Mouse (Mus musculus): ENCODE measurements around the gene Dgki.
A peak's percentile ranks its signal among the peaks of the same experiment; 100 is the strongest.

Dgki gene

DNA sequence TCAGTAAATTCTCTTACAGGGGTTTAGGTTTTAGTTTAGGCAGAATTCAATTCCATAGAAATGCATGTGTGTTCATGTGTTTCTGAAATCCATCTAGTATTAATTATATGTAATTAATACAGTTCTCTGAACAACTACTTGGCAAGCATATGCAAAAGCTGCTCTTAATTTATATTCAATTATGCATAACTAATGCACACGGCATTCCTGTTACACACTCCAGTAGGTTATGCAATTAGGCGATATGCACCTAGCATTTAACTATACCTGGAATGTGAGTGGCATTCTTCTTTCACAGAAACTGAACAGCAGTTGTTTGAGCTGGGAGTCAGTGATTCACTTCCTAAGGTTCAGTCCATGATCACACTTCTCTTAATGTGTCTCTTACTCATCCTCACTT, 370.2 kb downstream of the Dgki start:
- DNase-seq (ENCODE audit: low read depth, low spot score) = no peak

DNA sequence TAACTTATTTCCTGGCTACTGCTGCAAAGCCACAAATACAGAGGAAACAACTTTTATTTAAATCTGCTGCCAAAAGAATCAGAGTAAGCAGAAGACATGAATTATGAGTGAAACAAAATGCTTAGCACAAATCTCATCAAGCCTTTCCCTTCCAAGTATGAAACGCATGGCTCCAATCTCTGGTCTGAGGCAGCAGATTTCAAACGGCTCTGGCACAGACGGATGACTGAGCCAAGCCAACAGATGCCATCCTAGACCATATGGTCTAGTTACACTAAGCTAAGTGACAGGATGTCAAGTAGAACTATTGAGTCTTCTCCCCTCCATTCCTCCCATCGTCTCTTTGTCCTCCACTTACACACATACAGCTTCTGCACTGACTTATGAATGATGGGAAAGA, 373.5 kb downstream of the Dgki start:
- peak; percentile 75 for DNase-seq (ENCODE audit: low read depth, low spot score)

GRCm38 (mm10) chr6:36922006-36922405, 378.0 kb downstream of the Dgki start:
- no peak for DNase-seq (ENCODE audit: low read depth, low spot score)

- no peak for DNase-seq (ENCODE audit: low read depth, low spot score)
These were observed 388.4 kb downstream of the Dgki start for GRCm38 (mm10) chr6:36911586-36911985.

GRCm38 (mm10) chr6:36907191-36907590, 392.8 kb downstream of the Dgki start:
- no peak for DNase-seq (ENCODE audit: low read depth, low spot score)

GRCm38 (mm10) chr6:36905965-36906364, 394.0 kb downstream of the Dgki start:
- DNase-seq (ENCODE audit: low read depth, low spot score) = no peak

- no peak for DNase-seq (ENCODE audit: low read depth, low spot score)
These were observed 395.1 kb downstream of the Dgki start for GRCm38 (mm10) chr6:36904911-36905310.

DNA sequence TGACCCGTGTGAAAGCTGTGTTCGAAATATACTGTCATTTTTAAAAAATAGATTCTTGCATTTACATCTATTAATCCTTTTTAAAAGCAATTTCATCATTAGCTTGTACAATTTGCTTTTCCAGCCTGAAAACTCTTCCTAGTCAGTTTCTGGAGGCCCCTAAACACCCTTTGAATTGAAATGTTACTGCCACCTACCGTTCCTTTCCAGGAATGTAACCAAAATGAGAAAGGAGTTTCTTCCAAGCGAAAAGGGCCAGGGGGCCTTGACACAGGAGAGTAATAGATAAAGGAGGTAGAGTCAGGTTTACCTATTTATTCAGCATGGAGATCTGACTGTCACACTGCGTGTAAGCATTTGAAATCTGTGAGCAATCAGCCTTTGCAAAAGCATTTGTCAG, 396.2 kb downstream of the Dgki start:
- DNase-seq (ENCODE audit: low read depth, low spot score) = peak; percentile 57

DNA sequence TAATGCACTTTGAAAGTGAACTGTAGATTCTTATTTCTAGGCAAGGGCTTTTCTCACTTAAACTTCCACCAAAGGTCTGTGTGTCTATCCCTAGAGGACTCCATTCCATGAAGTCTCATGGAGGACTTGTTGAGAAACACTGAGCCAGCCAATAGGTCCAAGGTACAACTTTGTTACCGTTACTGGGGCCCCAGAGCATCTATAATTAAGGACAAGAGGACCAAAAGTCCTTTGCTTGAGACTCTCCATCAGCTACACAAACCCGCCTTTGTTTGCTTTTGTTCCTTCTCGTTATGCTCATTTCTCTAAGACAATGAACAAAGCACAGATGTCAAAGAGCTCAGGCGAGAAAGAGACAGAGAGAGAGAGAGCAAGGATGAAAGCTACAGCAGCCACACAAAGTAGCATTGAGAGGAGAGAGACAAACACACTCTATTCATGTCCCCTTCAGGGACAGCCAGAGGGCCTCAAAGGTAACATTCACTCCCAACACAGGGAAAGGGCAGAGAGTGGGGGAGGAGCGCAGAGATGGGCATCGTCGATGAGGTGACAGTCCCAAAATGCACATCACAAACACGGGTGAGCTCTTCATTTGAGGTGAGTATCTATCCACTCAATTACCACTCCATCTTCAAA, 396.7 kb downstream of the Dgki start:
- DNase-seq (ENCODE audit: low read depth, low spot score) = no peak

DNA sequence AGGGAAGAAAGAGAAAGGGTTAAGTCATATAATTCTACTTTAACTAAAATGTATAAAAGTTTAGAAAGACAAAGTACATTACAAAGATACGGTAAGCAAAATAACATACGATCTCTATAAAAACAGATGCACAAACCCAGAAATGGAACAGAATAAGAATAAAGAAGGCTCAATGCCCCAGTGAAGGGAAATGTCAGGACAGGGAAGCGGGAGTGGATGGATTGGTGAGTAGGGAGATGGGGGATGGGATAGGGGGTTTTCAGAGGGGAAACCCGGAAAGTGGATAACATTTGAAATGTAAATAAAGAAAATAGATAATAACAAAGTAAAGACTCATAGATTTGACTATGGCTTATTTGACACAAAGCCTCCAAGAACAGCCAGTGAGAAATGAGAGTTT, 400.1 kb downstream of the Dgki start:
- no peak for DNase-seq (ENCODE audit: low read depth, low spot score)

DNA sequence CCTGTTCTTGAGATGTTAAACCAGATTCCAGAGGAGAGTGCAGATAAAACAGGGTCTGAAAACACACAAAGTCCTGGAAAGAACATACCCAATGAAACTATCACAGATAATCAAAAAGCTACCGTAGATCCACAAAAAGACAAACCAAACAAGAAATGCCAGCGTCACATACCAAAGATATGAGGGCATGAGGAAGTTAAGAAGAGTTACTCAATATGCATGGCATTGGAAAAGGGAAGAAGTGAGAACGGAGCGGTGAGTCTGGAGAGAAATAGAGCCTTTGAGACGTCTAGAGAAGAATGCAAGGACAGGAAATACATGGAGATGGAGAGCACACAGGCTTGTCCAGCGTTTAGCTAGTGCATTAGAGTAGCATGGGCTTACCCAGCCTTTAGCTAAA, 401.6 kb downstream of the Dgki start:
- no peak for DNase-seq (ENCODE audit: low read depth, low spot score)

GRCm38 (mm10) chr6:36897616-36898149, 402.3 kb downstream of the Dgki start:
- DNase-seq (ENCODE audit: low read depth, low spot score) = no peak

- no peak for DNase-seq (ENCODE audit: low read depth, low spot score)
These were observed 403.3 kb downstream of the Dgki start for GRCm38 (mm10) chr6:36896656-36897055.

DNA sequence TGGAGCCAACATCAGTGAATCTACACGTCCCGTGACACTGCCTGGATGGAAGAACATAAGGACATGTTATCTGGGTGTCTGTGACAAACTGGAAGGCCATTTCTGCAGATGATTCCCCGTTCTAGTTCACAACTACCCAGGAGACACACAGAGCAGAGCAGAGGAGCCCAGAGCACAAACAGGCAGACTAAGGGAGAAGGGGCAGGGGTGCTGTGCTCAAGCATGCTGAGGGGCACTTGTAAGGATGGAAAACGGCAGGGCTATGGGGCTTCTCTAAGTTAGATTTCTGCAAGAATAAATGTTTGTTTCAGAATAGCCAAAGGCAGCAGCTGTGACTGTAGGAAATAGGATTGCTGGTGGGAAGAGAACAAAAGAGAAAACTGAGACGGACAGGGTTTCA, 408.2 kb downstream of the Dgki start:
- no peak for DNase-seq (ENCODE audit: low read depth, low spot score)

DNA sequence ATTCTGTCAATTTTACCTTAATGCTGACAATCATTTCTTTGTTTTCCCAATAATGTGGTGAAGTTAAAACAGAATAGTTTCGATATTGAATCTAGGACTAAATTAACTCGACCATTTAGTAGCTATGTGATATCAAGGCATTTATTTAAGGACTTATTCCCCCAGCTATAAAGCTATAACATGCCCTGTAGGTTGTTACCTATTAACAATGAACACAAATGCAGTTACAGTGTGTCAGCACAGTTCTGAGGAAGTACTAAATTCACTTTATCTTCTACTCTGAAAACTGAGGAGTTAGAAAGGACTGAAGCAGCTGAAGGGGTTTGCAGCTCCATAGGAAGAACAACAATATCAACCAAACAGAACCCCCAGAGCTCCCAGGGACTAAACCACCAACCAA, 409.2 kb downstream of the Dgki start:
- no peak for DNase-seq (ENCODE audit: low read depth, low spot score)

GRCm38 (mm10) chr6:36890296-36890695, 409.7 kb downstream of the Dgki start:
- no peak for DNase-seq (ENCODE audit: low read depth, low spot score)

DNA sequence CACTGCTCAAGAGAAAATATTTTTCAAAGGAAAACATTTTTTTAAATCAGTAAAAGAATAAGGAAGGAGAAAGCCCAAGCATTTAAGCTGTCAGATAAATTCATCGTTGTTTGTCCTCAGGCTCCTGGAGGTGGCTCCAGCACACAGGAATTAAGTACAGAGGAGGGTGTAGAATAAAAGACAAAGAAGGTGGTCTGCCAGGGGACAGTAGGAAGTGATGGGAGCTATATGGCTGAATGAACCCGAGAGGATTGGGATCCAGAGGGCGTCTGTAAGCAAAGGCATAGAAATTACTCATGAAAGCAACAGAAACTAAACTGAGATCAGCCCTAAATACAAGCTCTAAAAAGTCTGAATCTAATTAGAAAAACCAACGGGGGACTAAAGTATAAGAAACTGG, 418.7 kb downstream of the Dgki start:
- DNase-seq (ENCODE audit: low read depth, low spot score) = no peak

- no peak for DNase-seq (ENCODE audit: low read depth, low spot score)
These were observed 419.2 kb downstream of the Dgki start for GRCm38 (mm10) chr6:36880643-36881263.

- DNase-seq (ENCODE audit: low read depth, low spot score) = no peak
These were observed 422.6 kb downstream of the Dgki start for GRCm38 (mm10) chr6:36877399-36877798.

DNA sequence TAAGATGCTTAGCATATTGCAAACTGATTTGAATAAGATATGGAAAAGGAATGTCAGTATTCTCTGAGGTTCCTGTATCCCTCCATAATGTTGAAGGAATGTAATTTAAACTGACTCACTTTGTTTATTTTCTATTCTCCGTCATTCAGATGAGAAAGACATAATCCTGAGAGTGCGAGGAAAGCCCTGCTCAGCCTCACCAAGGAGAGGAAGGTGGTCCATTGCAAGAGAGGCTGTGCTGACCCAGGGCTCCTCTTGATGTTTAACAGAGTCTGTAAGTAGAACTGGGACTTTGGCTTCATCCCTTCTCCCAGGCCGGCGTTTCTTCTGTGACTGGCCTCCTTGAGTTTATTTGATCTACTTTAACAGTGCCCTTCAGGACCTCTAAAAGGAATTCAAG, 423.6 kb downstream of the Dgki start:
- DNase-seq (ENCODE audit: low read depth, low spot score) = no peak

DNA sequence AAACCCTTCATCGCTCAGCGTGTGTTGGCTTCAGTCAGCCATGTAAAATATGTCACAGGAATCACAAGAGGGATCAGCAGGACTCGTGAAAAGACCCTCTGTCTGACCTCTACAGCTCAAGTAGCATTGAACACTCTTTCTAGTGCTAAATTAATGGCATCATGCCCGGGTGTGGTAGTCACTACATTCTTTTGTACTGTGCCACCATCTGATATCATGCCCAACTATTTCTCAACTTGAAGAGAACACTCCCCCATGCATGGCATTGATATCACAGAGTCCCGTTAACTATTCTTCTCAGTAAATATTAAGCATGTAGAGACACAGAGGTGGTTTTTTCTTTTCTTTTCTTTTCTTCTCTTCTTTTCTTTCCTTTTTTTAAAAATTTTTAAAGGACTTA, 424.1 kb downstream of the Dgki start:
- no peak for DNase-seq (ENCODE audit: low read depth, low spot score)

GRCm38 (mm10) chr6:36872876-36873275, 427.1 kb downstream of the Dgki start:
- no peak for DNase-seq (ENCODE audit: low read depth, low spot score)

GRCm38 (mm10) chr6:36868217-36868616, 431.8 kb downstream of the Dgki start:
- no peak for DNase-seq (ENCODE audit: low read depth, low spot score)

Measured in brain, embryonic 18.5 days (tissue).